Mouse (Mus musculus): ENCODE data around the gene Cylc1. TPM values are rescaled to one million over a fixed set of nuclear protein-coding genes. Genes with fewer than 3 reads are reported as not detected.

The Cylc1 gene
- not detected for total RNA-seq (2021)
- long read RNA-seq, experiment 1 = 0 reads
- long read RNA-seq, experiment 2 = 0 reads

- intact Hi-C loops (cut with DNase I) = no loop called here
- no peak for DNase-seq
Observed at GRCm38 (mm10) chrX:111110118-111110517, at the start of gene Cylc1. TSS of gene Cylc1 (plus strand) at chrX:111110418.

DNA sequence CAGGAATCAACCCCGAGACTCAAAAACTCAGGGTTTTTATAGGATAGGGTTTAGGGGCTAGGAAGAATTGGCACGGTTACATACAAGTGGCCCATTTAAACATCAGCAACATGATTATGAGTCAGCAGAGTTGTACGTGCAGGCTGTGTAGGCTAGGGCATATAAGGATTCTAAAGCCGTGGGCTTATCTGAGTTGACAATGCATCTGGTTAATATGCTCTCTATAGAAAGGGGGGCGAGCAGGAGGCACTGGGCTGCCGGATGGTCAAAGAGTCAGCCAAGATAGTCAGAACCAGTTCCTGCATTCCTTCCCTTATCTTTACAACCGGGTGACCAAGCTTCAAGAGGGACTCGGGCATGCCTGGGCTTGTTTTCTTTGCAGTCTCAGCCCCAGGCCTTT is 31.5 kb upstream of the Cylc1 start:
- intact Hi-C loops (cut with DNase I) = no loop called here
- no peak for DNase-seq

- intact Hi-C loops (cut with DNase I) = no loop called here
- no peak for DNase-seq
Observed at GRCm38 (mm10) chrX:111168040-111168439, 57.8 kb downstream of the Cylc1 start, which contains the start of gene Gm10112. TSS of gene Gm10112 (plus strand) at chrX:111168340.

Other genes with a start within 250 kb of the Cylc1 start
- gene Gm10112, start 57.9 kb downstream of the Cylc1 start, total RNA-seq (2021) = not detected

Data from gastrocnemius, postnatal 36 days (tissue).